Mouse (Mus musculus) adrenal gland, postnatal 4 days (tissue): Measurements from ENCODE around the gene Rhot1. TPM values are rescaled to one million over a fixed set of nuclear protein-coding genes. Genes with fewer than 3 reads are reported as not detected.

Experiments used
- DNase-seq, 2 experiments: peaks; one replicate each; pipeline ENCODE4 v3.0.0; 2021 to 2022; ENCODE audit warnings: low spot score in 2 of 2, mixed read lengths in 2 of 2
- total RNA-seq, 2 experiments: library from RNA; stranded (reverse); gene quantifications; 2 replicates each; pipeline ENCODE4 v1.2.3; 2021

The Rhot1 gene
- total RNA-seq, 2 experiments from 2014 or later = 61.4 to 65.9 TPM

- no peak for DNase-seq
Observed at GRCm38 (mm10) chr11:80315743-80316639, 107.2 kb downstream of the Rhot1 start.

Other genes with a start within 250 kb of the Rhot1 start
- 10 to 100 TPM; 35.3 to 39.7 TPM for gene Utp6, start 246.6 kb upstream of the Rhot1 start, total RNA-seq
- gene Suz12, start 215.9 kb upstream of the Rhot1 start, total RNA-seq = 10 to 100 TPM; 80.8 to 83.1 TPM
- gene Crlf3, start 128.0 kb upstream of the Rhot1 start, total RNA-seq = 10 to 100 TPM; 25.1 to 28.0 TPM
- 10 to 100 TPM; 10.1 to 10.8 TPM for gene Atad5, start 119.6 kb upstream of the Rhot1 start, total RNA-seq
- 10 to 100 TPM; 20.9 to 22.8 TPM for gene Tefm, start 66.8 kb upstream of the Rhot1 start, total RNA-seq
- 10 to 100 TPM; 11.4 to 14.3 TPM for gene Adap2, start 54.9 kb upstream of the Rhot1 start, total RNA-seq
- gene Rnf135, start 25.2 kb upstream of the Rhot1 start, total RNA-seq = 10 to 100 TPM; 16.0 to 16.2 TPM
- 1 to 10 TPM; 3.9 to 4.6 TPM for gene Rhbdl3, start 91.9 kb downstream of the Rhot1 start, total RNA-seq
- 10 to 100 TPM; 23.5 to 25.2 TPM for gene 5730455P16Rik, start 169.0 kb downstream of the Rhot1 start, total RNA-seq
- 100 to 1,000 TPM; 192 to 194 TPM for gene Zfp207, start 174.3 kb downstream of the Rhot1 start, total RNA-seq
- gene Psmd11, start 219.6 kb downstream of the Rhot1 start, total RNA-seq = 100 to 1,000 TPM; 116 to 131 TPM